Mouse (Mus musculus) cortical plate, adult 2 months (tissue): ENCODE measurements around the gene Acsl4. TPM values are rescaled to one million over a fixed set of nuclear protein-coding genes. Genes with fewer than 3 reads are reported as not detected.

Source experiments
- H3K27ac ChIP-seq: fragments of 200-500 bp; 2 replicates; pipeline ENCODE4 v1.5.1; 2012; ENCODE audit warnings: low read length, control low read depth, inconsistent platforms; ENCODE audit not compliant: insufficient read depth
- H3K4me1 ChIP-seq: fragments of 200-500 bp; 2 replicates; pipeline ENCODE4 v1.6.1; 2011; ENCODE audit warnings: low read length; ENCODE audit not compliant: control insufficient read depth, insufficient read depth
- H3K4me3 ChIP-seq: fragments of 200-500 bp; 2 replicates; pipeline ENCODE4 v1.5.1; 2011; ENCODE audit warnings: mild to moderate bottlenecking, low read length, control low read depth; ENCODE audit not compliant: insufficient read depth
- CTCF ChIP-seq: fragments of 200-500 bp; IDR thresholded peaks from 2 replicates; pipeline ENCODE4 v1.5.1; 2011; ENCODE audit warnings: mild to moderate bottlenecking, control low read depth, low read length; ENCODE audit not compliant: insufficient read depth; ENCODE audit errors: extremely low read depth
- POLR2A ChIP-seq: fragments of 200-500 bp; IDR thresholded peaks from 2 replicates; pipeline ENCODE4 v1.6.1; 2011; ENCODE audit warnings: mild to moderate bottlenecking, low read length, control low read depth; ENCODE audit not compliant: insufficient read depth; ENCODE audit errors: extremely low read depth
- polyA plus RNA-seq: library from polyadenylated mRNA; depleted of rRNA; stranded (reverse); fragments of >200 nt; gene quantifications from 2 replicates; pipeline ENCODE4 v1.2.3, GENCODE M21; 2012; rRNA removed

The Acsl4 gene
- 26.7 and 27.9 TPM in 2 replicates for polyA plus RNA-seq

- TF ChIP-seq CTCF (no peak), POLR2A (peak; percentile 76; the same call in 1 of the 2 replicates)
- H3K4me1 ChIP-seq = no peaks in the 10 kb centered on the region
- H3K4me3 ChIP-seq = peak within 1 kb of the TSS; percentile 91
- H3K27ac ChIP-seq = peak within 1 kb of the TSS; percentile 98
Measured at GRCm38 (mm10) chrX:142390247-142390908, at the start of gene Acsl4. Gene Acsl4, minus strand, starts transcription at chrX:142390535.

- TF ChIP-seq POLR2A (no peak), CTCF (no peak)
- H3K4me1 ChIP-seq = no peaks in the 10 kb centered on the region
- H3K27ac ChIP-seq = no peak overlapping the region
- no peak overlapping the region for H3K4me3 ChIP-seq
Measured at GRCm38 (mm10) chrX:142437971-142438504, 47.7 kb upstream of the Acsl4 start.

GRCm38 (mm10) chrX:142432846-142433245 lies 42.5 kb upstream of the Acsl4 start:
- H3K27ac ChIP-seq = no peak overlapping the region
- no peak overlapping the region for H3K4me3 ChIP-seq
- no peaks in the 10 kb centered on the region for H3K4me1 ChIP-seq
- TF ChIP-seq CTCF (no peak), POLR2A (no peak)

DNA sequence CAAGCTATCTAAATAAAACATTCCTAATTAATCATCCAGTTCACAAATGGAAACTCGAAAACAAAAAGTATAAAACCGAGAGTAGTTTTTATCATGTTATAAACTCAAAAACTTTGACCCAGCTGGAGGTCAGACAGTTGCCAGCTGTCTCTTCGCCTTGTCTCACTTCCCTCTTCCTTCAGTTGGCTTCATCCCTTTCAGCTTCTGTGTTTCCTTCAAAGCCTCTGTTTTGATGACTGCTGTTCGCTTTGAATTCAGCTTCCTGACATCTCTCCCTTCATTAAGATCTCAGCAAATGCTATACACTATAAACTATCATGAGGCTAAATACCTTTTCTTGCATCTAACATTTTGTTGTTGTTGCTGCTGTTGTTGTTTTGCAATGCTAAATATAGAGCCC lies 36.8 kb upstream of the Acsl4 start:
- Histone ChIP-seq H3K4me3 (no peak overlapping the region), H3K27ac (no peak overlapping the region), H3K4me1 (no peaks in the 10 kb centered on the region)
- TF ChIP-seq POLR2A (no peak), CTCF (no peak)

- no peak overlapping the region for H3K4me3 ChIP-seq
- no peak for TF ChIP-seq CTCF
- no peak for TF ChIP-seq POLR2A
- no peak overlapping the region for H3K27ac ChIP-seq
- H3K4me1 ChIP-seq = no peaks in the 10 kb centered on the region
Measured at GRCm38 (mm10) chrX:142426628-142427027, 36.3 kb upstream of the Acsl4 start.

GRCm38 (mm10) chrX:142413884-142414283 lies 23.5 kb upstream of the Acsl4 start:
- TF ChIP-seq POLR2A (no peak), CTCF (no peak)
- no peak overlapping the region for H3K4me3 ChIP-seq

DNA sequence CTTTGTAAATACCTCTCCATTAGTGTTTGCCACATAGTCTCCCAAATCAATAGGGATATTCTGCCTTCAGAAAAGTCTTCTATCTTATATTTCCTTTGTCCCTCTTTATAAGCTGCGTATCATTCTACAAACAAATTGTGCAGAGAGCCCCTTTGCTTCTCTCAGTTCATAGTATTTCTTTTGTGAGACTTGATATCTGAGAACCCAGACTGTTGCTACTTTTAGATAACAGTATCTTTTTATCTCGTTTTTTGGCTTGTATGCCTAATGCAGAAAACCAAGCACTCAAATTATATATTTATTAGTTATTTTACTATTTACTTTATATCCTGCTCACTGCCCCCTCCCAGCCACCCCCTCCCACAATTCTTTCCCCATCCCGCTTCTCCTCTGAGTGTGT lies 19.7 kb upstream of the Acsl4 start:
- Histone ChIP-seq H3K4me3 (no peak overlapping the region), H3K4me1 (no peaks in the 10 kb centered on the region), H3K27ac (no peak overlapping the region)
- no peak for TF ChIP-seq POLR2A
- TF ChIP-seq CTCF = no peak

More at GRCm38 (mm10) chrX:142413884-142414283, 23.5 kb upstream of the Acsl4 start:
- H3K4me1 ChIP-seq = no peaks in the 10 kb centered on the region
- no peak overlapping the region for H3K27ac ChIP-seq

DNA sequence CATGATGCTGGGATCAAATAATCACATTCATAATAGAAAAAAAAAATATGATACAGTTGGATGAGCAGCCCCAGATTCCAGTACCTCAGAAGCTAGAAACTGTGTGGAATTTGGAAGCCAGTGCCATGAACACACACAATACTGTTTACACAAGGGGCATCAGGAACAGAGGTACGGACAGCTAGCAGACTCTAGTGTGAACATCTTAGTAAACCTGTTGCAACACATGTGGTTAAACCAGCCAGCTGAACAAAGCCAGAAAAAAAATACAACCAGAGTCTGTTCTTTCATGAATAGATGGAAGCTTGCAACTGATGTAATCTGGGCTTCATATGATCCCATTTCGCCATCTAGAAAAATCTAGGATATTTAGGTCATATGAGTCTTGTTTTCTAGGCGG lies 19.0 kb upstream of the Acsl4 start:
- TF ChIP-seq POLR2A (no peak), CTCF (no peak)
- no peaks in the 10 kb centered on the region for H3K4me1 ChIP-seq

GRCm38 (mm10) chrX:142403114-142403513 lies 12.8 kb upstream of the Acsl4 start:
- TF ChIP-seq POLR2A = no peak
- Histone ChIP-seq H3K4me1 (no peaks in the 10 kb centered on the region), H3K4me3 (no peak overlapping the region), H3K27ac (no peak overlapping the region)

More for the DNA sequence above, 19.0 kb upstream of the Acsl4 start:
- no peak overlapping the region for H3K4me3 ChIP-seq
- H3K27ac ChIP-seq = no peak overlapping the region

DNA sequence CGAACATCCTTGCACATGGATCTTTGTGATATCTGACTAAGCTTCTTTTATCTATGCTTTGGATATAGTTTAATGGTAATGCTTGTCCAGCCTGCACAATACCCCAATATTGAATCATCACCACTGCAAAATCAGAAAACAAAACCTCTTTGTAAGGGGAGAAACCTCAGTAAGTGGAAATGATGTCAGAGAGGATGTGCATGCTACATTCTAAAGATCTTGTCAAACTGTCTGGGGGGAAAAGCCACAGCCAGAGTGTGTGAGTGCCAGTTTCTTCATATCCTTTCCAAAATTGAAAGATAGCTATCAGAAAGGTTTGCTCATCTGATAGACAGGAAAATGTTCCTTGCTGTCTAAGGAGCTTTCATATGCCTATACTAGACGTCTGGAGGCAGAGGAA lies 8.3 kb upstream of the Acsl4 start:
- no peak overlapping the region for H3K27ac ChIP-seq
- H3K4me1 ChIP-seq = no peaks in the 10 kb centered on the region
- no peak overlapping the region for H3K4me3 ChIP-seq
- TF ChIP-seq POLR2A (no peak), CTCF (no peak)
